12 mouse cellular contexts compared by ENCODE assay signal in genomic region chr1:74032966-74033365, GRCm38 (mm10).
A peak's percentile ranks its signal among the peaks of the same experiment; 100 is the strongest.
DNase-seq lines count a peak whose midpoint lies in the region; ATAC-seq and TF ChIP-seq lines count a peak whose summit lies in the region.
"Had no signal": no experiment of that assay in that cellular context is flagged by ENCODE, and none has a peak within 500 bp of the region (broad histone marks: within the 10 kb centered on the region; RNA-seq: fewer than 3 reads in every experiment).

No protein-coding gene starts in this region.

- peak; percentile 60 to 72 for DNase-seq in cerebellum, postnatal 10 days
- no peak for DNase-seq in cerebellum, adult 11-12 months
- no peak for DNase-seq in hindbrain, embryonic 10.5 days (ENCODE audit: low spot score)
- DNase-seq in right cerebral cortex, postnatal 10 days (ENCODE audit: low spot score in 2 of 2): peak; percentile 41 to 44
- DNase-seq in right cerebral cortex, postnatal 36 days (ENCODE audit: low spot score in 2 of 2): no peak
- no peak for DNase-seq in cerebellum, postnatal 36 days
- DNase-seq: embryo, embryonic 11 days; retina, postnatal 1 day had no signal

- peak; percentile 28; the same call in 1 of the 2 replicates for ATAC-seq in hindbrain, embryonic 16.5 days
- ATAC-seq in intestine, postnatal 0 days: no peak
- ATAC-seq: intestine, embryonic 15.5 days had no signal

- peaks cover 5% of the 10 kb centered on the region for H3K27me3 ChIP-seq in hindbrain, embryonic 16.5 days (replicated peaks; ENCODE audit: control insufficient read depth, insufficient read depth, low read length)
- H3K27me3 ChIP-seq in hindbrain, embryonic 10.5 days (ENCODE audit: insufficient read depth, poor library complexity, severe bottlenecking): peaks cover 36% of the 10 kb centered on the region
- 0 out of 2 replicates have a peak, but pooled peaks cover 3% of the 10 kb centered on the region for H3K27me3 ChIP-seq in intestine, postnatal 0 days (replicated peaks; ENCODE audit: control insufficient read depth, insufficient read depth, low read length)
- H3K27me3 ChIP-seq: intestine, embryonic 15.5 days had no signal

- H3K9me3 ChIP-seq in hindbrain, embryonic 16.5 days (ENCODE audit: control insufficient read depth, low read length): no peaks in the 10 kb centered on the region
- no peaks in the 10 kb centered on the region for H3K9me3 ChIP-seq in hindbrain, embryonic 10.5 days
- H3K9me3 ChIP-seq in intestine, postnatal 0 days (ENCODE audit: control insufficient read depth): no peaks in the 10 kb centered on the region
- H3K9me3 ChIP-seq: intestine, embryonic 15.5 days had no signal

- TF ChIP-seq CTCF in intestine, postnatal 0 days (IDR thresholded peaks at IDR 0.05; ENCODE audit: low read depth): no peak

- no peak overlapping the region for H3K4me2 ChIP-seq in hindbrain, embryonic 16.5 days (ENCODE audit: low read length)
- no peak overlapping the region for H3K4me2 ChIP-seq in intestine, postnatal 0 days (replicated peaks; ENCODE audit: low read depth)
- H3K4me2 ChIP-seq: intestine, embryonic 15.5 days had no signal

- no peak overlapping the region for H3K9ac ChIP-seq in hindbrain, embryonic 16.5 days (ENCODE audit: low read depth, low read length)
- no peak overlapping the region for H3K9ac ChIP-seq in intestine, postnatal 0 days (ENCODE audit: low read depth, low read length)
- H3K9ac ChIP-seq: intestine, embryonic 15.5 days; liver, embryonic 14.5 days had no signal

- H3K36me3 ChIP-seq in hindbrain, embryonic 16.5 days (ENCODE audit: control insufficient read depth, insufficient read depth, low read length): no peaks in the 10 kb centered on the region
- no peaks in the 10 kb centered on the region for H3K36me3 ChIP-seq in hindbrain, embryonic 10.5 days
- no peaks in the 10 kb centered on the region; the same call in 1 of the 2 replicates for H3K36me3 ChIP-seq in intestine, postnatal 0 days (ENCODE audit: control insufficient read depth, insufficient read depth)
- H3K36me3 ChIP-seq: intestine, embryonic 15.5 days had no signal

- H3K4me1 ChIP-seq in hindbrain, embryonic 16.5 days (ENCODE audit: control insufficient read depth, insufficient read depth, low read depth, low read length): peaks cover 23% of the 10 kb centered on the region
- peaks cover 77% of the 10 kb centered on the region for H3K4me1 ChIP-seq in hindbrain, embryonic 10.5 days (replicated peaks)
- 0 out of 2 replicates have a peak, but pooled peaks cover 3% of the 10 kb centered on the region for H3K4me1 ChIP-seq in intestine, postnatal 0 days (replicated peaks; ENCODE audit: control insufficient read depth, insufficient read depth, low read length)

- 79% methylated on average over 5 of the region's 5 CpGs for WGBS in hindbrain, embryonic 16.5 days
- WGBS in hindbrain, embryonic 10.5 days: 81% methylated on average over 5 of the region's 5 CpGs
- 89% methylated on average over 5 of the region's 5 CpGs for WGBS in intestine, postnatal 0 days

- no peak overlapping the region; the same call in 1 of the 2 replicates for H3K27ac ChIP-seq in hindbrain, embryonic 16.5 days (ENCODE audit: low read depth, low read length)
- no peak overlapping the region for H3K27ac ChIP-seq in hindbrain, embryonic 10.5 days
- no peak overlapping the region for H3K27ac ChIP-seq in intestine, postnatal 0 days (ENCODE audit: low read depth, low read length)
- H3K27ac ChIP-seq: intestine, embryonic 15.5 days; liver, embryonic 14.5 days had no signal

- H3K4me3 ChIP-seq in hindbrain, embryonic 16.5 days (ENCODE audit: low read length): no peak overlapping the region
- H3K4me3 ChIP-seq in hindbrain, embryonic 10.5 days: no peak overlapping the region
- H3K4me3 ChIP-seq in intestine, postnatal 0 days (ENCODE audit: low read depth, low read length): no peak overlapping the region
- H3K4me3 ChIP-seq: intestine, embryonic 15.5 days had no signal

Comparison
In these comparisons a context has a peak if more than half of its experiments do, and no peak if none do; other contexts are left out.
1. DNase-seq: peak in cerebellum, postnatal 10 days (2 of 2) and right cerebral cortex, postnatal 10 days (2 of 2); none in cerebellum, adult 11-12 months (single experiment), hindbrain, embryonic 10.5 days (single experiment), right cerebral cortex, postnatal 36 days (0 of 2) and cerebellum, postnatal 36 days (0 of 2).